Mouse (Mus musculus) cerebellum, adult 9-11 months (tissue): ENCODE results near the gene Emilin2.

Source experiments
- DNase-seq: peaks from one replicate; pipeline ENCODE4 v3.0.0; 2022

The Emilin2 gene

GRCm38 (mm10) chr17:71227128-71227895, 84.5 kb downstream of the Emilin2 start:
- no peak for DNase-seq

DNA sequence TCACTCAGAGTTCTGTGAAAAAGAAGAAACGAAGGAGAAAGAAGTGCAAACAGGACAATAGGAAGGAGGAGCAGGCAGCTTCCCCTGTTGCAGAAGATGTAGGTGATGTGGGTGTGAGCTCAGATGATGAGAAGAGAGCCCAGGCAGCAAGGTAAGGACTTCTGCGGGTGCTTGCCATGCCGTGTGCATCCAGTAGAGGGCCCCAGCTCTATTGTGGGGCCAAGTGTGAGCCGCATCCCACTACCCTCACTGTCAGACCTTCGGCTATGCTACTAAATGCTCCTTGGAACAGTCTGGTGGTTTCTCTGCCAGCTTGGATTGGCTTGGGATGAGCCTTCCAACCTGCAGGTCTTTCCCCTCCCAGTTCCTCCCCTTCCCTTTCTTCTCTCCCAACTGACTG, 86.7 kb downstream of the Emilin2 start:
- no peak for DNase-seq

DNA sequence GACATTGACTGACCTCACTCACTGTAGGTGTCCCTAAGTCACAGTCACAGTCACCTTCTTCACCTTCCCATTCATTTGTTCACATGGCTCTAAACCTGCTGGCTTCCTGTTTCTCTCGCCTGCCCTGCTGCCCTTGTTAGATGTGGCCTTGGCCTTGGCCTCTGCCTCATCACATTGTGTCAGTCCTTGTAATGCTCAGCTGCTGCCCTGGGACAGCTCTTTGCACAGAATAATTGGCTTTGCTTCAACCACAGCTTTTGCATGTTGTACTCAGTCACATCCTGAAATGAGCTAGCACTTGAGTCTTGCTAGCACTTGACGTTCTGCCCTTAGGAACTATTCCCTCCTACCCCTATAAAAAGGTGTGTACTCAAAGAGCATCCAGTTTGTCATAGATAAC, 87.3 kb downstream of the Emilin2 start:
- DNase-seq = no peak

- DNase-seq = no peak
Observed at GRCm38 (mm10) chr17:71223676-71224075, 88.1 kb downstream of the Emilin2 start.

- DNase-seq = no peak
Observed at GRCm38 (mm10) chr17:71221383-71221782, 90.4 kb downstream of the Emilin2 start.

DNA sequence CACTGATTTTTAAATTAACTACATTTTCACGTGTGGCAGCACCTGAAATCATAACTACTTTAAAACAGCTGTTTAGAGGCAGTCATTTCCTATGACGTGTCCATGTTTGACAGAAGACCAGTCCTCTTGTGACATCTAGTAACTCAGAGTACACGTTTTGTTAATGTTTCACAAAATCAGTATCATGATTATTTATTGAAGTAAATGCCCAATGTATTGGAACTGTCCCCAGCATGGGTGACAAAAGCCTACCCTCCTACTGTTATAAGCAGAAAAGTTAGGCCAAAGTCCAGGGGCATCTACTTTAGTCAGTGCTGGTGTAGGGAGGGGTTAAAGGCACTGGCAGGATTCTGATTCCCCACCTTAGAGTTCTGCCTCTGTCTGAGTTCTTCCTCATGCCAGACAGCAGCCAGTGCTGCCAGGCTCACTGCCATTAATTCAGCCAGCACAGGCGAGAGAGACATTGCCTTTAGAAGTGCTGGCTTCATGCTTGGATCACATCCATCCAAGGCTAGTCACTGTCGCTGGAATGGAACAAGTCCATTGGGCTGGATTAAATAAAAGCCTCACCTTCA, 94.6 kb downstream of the Emilin2 start:
- no peak for DNase-seq

- DNase-seq = no peak
Observed at GRCm38 (mm10) chr17:71216263-71216662, 95.5 kb downstream of the Emilin2 start.

GRCm38 (mm10) chr17:71215241-71215839, 96.4 kb downstream of the Emilin2 start:
- no peak for DNase-seq

GRCm38 (mm10) chr17:71214514-71215240, 97.1 kb downstream of the Emilin2 start:
- no peak for DNase-seq

- no peak for DNase-seq
Observed at GRCm38 (mm10) chr17:71213666-71214065, 98.1 kb downstream of the Emilin2 start.

DNA sequence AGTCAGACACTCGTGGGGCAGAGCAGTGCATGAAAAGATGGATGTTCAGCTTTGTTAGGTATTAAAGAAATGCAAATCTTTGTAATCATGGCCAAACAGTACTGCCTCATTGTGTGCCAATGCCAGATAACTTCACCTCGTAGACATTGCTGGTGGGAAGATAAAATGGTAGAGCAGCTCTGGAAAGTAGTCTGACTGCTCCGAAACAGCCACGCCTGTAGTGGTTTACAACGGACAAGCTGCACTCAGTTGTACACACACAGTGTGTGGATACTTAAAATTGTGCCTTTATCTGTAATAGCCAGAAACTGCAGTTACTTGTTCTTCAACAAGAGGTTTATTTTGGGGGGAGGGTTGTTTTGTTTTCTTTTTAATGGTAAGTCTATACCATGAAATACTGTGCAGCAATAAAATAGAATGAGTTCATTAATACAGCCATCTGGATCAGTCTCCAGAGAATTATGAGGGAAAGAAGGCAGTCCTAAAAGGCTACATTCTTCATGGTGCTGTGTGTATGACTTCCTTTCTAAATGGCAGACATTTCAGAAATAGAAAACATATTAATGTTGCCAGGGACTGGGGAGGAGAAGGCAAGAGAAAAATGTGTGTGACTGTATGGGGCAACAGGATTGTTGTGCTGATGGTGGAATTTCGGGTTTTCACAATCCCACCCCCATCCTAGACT, 99.7 kb downstream of the Emilin2 start:
- no peak for DNase-seq

- DNase-seq = no peak
Observed at GRCm38 (mm10) chr17:71209936-71210335, 101.8 kb downstream of the Emilin2 start.

- no peak for DNase-seq
Observed at GRCm38 (mm10) chr17:71208921-71209320, 102.9 kb downstream of the Emilin2 start.

GRCm38 (mm10) chr17:71208376-71208775, 103.4 kb downstream of the Emilin2 start:
- no peak for DNase-seq

GRCm38 (mm10) chr17:71207268-71207667, 104.5 kb downstream of the Emilin2 start:
- DNase-seq = no peak

DNA sequence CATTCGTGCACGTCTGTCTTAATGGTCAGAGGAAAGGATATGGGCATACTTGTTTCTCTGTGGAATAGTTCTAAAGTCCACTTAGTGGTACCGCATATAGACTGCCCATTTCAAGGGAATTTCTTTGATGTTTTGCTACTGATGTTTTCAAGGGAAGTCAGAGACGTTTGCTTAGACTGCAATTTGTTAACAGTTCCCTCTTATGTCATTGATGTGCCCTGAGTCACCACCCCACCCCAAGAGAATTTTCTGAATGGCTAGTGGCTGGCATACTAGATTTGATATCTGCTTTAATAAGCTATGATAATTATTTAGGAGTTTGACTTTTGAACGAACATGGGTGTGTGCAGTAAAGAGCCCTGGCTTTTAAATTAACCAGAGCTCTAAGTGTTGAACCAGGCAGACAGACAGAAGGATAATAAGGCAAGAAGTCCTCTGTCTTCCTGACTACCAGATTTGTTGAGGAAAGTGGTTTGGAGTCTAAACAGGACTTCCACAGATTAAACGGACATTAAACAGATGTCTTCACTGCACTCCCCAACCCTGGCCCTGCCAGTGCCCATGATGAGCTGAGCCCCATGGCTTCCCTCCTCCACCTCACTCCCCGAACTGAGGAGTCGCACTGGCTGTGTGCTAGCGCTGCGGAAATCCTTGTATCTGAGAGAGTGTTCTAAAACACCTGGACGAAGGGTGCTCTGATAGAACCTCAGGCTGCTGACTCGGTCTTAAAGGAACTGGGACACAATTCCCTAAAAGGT, 105.5 kb downstream of the Emilin2 start:
- no peak for DNase-seq

GRCm38 (mm10) chr17:71204809-71205091, 107.0 kb downstream of the Emilin2 start:
- no peak for DNase-seq

GRCm38 (mm10) chr17:71203998-71204808, 107.6 kb downstream of the Emilin2 start:
- no peak for DNase-seq
